Mouse (Mus musculus) liver, postnatal 0 days (tissue): ENCODE measurements around the gene Ccdc57. TPM values are rescaled to one million over a fixed set of nuclear protein-coding genes. Genes with fewer than 3 reads are reported as not detected.
"Not testable (repeated sequence)": the region's sequence is repeated elsewhere in the genome, so short reads cannot be mapped to it uniquely, and the experiment has no call there.

Experiments used
- ATAC-seq: fragments of 200-750 bp; cut with Nextera tagmentation; 2 replicates; pipeline ENCODE4 v1.8.0; 2017; ENCODE audit warnings: mild to moderate bottlenecking, moderate library complexity
- DNase-seq: peaks from one replicate; pipeline ENCODE4 v3.0.0-alpha.2; 2016
- H3K27ac ChIP-seq: fragments of 300-500 bp; sonication (generic); 2 replicates; pipeline ENCODE4 v1.5.1; 2014; ENCODE audit warnings: antibody characterized with exemption, moderate library complexity, mild to moderate bottlenecking, low read depth
- H3K27me3 ChIP-seq: fragments of 300-500 bp; sonication (generic); 2 replicates; pipeline ENCODE4 v1.6.1; 2014; ENCODE audit warnings: low read length, control low read depth, mixed read lengths; ENCODE audit not compliant: insufficient read depth
- H3K36me3 ChIP-seq: fragments of 300-500 bp; sonication (generic); replicated peaks from 2 replicates; pipeline ENCODE4 v1.6.1; 2014; ENCODE audit warnings: mild to moderate bottlenecking, control low read depth, low read length, moderate library complexity, mixed read lengths; ENCODE audit not compliant: insufficient read depth
- H3K4me1 ChIP-seq: fragments of 300-500 bp; sonication (generic); 2 replicates; pipeline ENCODE4 v1.6.1; 2014; ENCODE audit warnings: antibody characterized with exemption, mild to moderate bottlenecking, control low read depth; ENCODE audit not compliant: insufficient read depth
- H3K4me2 ChIP-seq: fragments of 300-500 bp; sonication (generic); 2 replicates; pipeline ENCODE4 v1.6.1; 2014; ENCODE audit warnings: low read depth, mild to moderate bottlenecking, low read length, moderate library complexity, mixed read lengths
- H3K4me3 ChIP-seq: fragments of 300-500 bp; sonication (generic); 2 replicates; pipeline ENCODE4 v1.5.1; 2014; ENCODE audit warnings: low read depth, low read length
- H3K9ac ChIP-seq: fragments of 300-500 bp; sonication (generic); replicated peaks from 2 replicates; pipeline ENCODE4 v1.6.1; 2014; ENCODE audit warnings: mild to moderate bottlenecking, moderate library complexity
- H3K9me3 ChIP-seq: fragments of 300-500 bp; sonication (generic); 2 replicates; pipeline ENCODE4 v1.6.1; 2016; ENCODE audit warnings: mild to moderate bottlenecking, control low read depth, low read length, mixed read lengths
- CTCF ChIP-seq: sonication (generic); IDR thresholded peaks from 2 replicates; pipeline ENCODE4 v1.5.1; 2016; ENCODE audit warnings: antibody characterized with exemption, low read depth
- EP300 ChIP-seq: IDR thresholded peaks from 2 replicates; pipeline ENCODE4 v1.6.1; 2016; ENCODE audit warnings: antibody characterized with exemption, low read depth, mild to moderate bottlenecking
- WGBS: fragments of 180-500 bp; shearing (Covaris S2); extraction: QIAGEN DNeasy Blood & Tissue Kit; methylation state at CpG from one replicate; pipeline ENCODE4 v1.1.7; 2014; ENCODE audit not compliant: insufficient replicate concordance; 5-methylcytosine and 5-hydroxymethylcytosine counted together
- polyA plus RNA-seq: library from polyadenylated mRNA; unstranded; fragments of >200 nt; fragmentation: Nextera tagmentation; extraction: Ambion mirVana; gene quantifications from 2 replicates; pipeline ENCODE4 v1.2.1, GENCODE M21; 2015

Ccdc57 gene
- polyA plus RNA-seq, 1 experiment from 2014 or later = 1.4 TPM

GRCm38 (mm10) chr11:120873206-120873605, 59.5 kb downstream of the Ccdc57 start:
- Histone ChIP-seq H3K9ac (no peak overlapping the region), H3K4me2 (no peak overlapping the region), H3K9me3 (no peaks in the 10 kb centered on the region), H3K36me3 (no peaks in the 10 kb centered on the region), H3K27me3 (no peaks in the 10 kb centered on the region), H3K4me3 (no peak overlapping the region), H3K27ac (no peak overlapping the region), H3K4me1 (peaks cover 9% of the 10 kb centered on the region; the same call in 1 of the 2 replicates)
- ATAC-seq = no peak
- no peak for DNase-seq
- no peak for TF ChIP-seq CTCF
- TF ChIP-seq EP300 = no peak
- WGBS = 79% methylated on average over 6 of the region's 6 CpGs

DNA sequence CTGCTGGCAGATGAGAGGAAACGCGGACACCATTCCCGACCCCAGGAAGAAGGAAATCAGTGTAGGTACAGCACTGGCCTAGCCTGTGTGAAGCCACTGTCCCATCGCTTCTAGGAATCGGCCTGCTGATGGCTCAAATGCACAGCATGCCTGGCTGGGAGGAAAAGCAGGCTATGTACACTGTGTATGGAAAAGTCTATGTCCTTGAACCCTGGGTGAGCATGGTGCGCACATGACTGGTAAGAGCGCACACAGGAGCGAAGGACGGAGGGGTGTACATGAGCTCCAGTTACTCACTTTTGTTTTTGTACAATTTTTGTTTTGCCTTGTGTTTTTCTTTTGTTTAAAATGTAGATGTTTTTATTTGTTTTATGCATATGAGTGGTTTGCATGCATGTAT, 61.2 kb downstream of the Ccdc57 start:
- no peak overlapping the region for H3K9ac ChIP-seq
- no peaks in the 10 kb centered on the region; the same call in 1 of the 2 replicates for H3K36me3 ChIP-seq
- no peaks in the 10 kb centered on the region for H3K9me3 ChIP-seq
- no peak for TF ChIP-seq CTCF
- TF ChIP-seq EP300 = no peak
- H3K4me1 ChIP-seq = peaks cover 9% of the 10 kb centered on the region; the same call in 1 of the 2 replicates
- H3K4me2 ChIP-seq = no peak overlapping the region
- no peaks in the 10 kb centered on the region for H3K27me3 ChIP-seq
- no peak overlapping the region for H3K4me3 ChIP-seq
- H3K27ac ChIP-seq = no peak overlapping the region
- WGBS = 75% methylated on average over 9 of the region's 9 CpGs
- peak; percentile 55; the same call in 1 of the 2 replicates for ATAC-seq
- no peak for DNase-seq

DNA sequence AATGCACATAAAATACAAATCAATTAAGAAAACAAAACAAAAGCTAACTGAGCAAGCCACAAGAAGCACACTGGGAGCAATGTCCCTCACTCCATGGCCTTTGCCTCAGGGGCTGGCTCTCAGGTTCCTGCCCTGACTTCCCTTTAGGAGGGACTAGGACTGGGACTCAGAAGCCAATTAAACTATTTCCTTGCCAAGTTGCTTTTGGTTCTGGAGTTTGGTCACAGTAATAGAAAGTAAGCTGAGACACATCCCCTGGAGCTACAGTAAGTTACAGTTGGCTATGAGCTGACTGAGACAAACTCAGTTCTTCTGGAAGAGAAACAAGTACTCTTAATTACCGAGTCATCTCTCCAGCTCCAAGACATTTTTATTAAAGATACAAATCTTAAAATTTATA, 66.9 kb downstream of the Ccdc57 start:
- WGBS = 86% methylated on average over 1 of the region's 1 CpGs
- no peak overlapping the region for H3K27ac ChIP-seq

DNA sequence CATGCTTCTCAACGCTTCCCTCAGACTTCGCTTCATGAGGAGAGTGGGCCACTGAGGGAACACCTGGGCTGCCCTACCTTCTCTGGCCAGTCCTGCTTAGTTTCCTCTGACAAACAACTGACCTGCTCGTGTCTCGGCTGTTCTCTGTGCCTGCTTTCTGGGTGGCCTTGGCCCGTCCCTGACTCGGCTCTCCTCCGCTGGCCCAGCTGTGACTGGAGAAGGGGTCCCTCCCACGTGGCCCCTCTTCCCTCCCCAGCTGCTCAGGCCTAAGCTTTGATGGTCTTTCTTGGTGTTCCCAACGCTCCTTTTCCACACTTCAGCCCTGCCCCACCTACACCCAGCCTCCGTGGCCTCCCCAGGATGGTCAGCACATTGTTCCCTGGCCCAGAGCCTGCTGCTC, 69.9 kb downstream of the Ccdc57 start:
- Histone ChIP-seq H3K36me3 (peaks cover 11% of the 10 kb centered on the region; the same call in 1 of the 2 replicates), H3K27me3 (no peaks in the 10 kb centered on the region), H3K27ac (no peak overlapping the region), H3K4me3 (no peak overlapping the region), H3K9ac (no peak overlapping the region), H3K9me3 (no peaks in the 10 kb centered on the region), H3K4me2 (no peak overlapping the region), H3K4me1 (no peaks in the 10 kb centered on the region)
- no peak for TF ChIP-seq EP300
- no peak for TF ChIP-seq CTCF
- DNase-seq = no peak
- no peak for ATAC-seq
- WGBS = 77% methylated on average over 10 of the region's 10 CpGs

More for the DNA sequence above, 66.9 kb downstream of the Ccdc57 start:
- DNase-seq (no peak), ATAC-seq (no peak)
- no peaks in the 10 kb centered on the region for H3K4me1 ChIP-seq
- H3K4me3 ChIP-seq = no peak overlapping the region
- no peaks in the 10 kb centered on the region for H3K9me3 ChIP-seq
- H3K4me2 ChIP-seq = no peak overlapping the region
- TF ChIP-seq EP300 (no peak), CTCF (no peak)
- no peak overlapping the region for H3K9ac ChIP-seq
- H3K36me3 ChIP-seq = peaks cover 2% of the 10 kb centered on the region; the same call in 1 of the 2 replicates
- no peaks in the 10 kb centered on the region for H3K27me3 ChIP-seq

GRCm38 (mm10) chr11:120855938-120856337, 76.7 kb downstream of the Ccdc57 start:
- WGBS = 87% methylated on average over 3 of the region's 3 CpGs
- H3K4me2 ChIP-seq, DNase-seq, H3K9ac ChIP-seq, H3K27me3 ChIP-seq, H3K27ac ChIP-seq, H3K9me3 ChIP-seq, H3K4me3 ChIP-seq: not testable (repeated sequence)
- peak; percentile 14; the same call in 1 of the 2 replicates for ATAC-seq
- Histone ChIP-seq H3K36me3 (peaks cover 10% of the 10 kb centered on the region; the same call in 1 of the 2 replicates), H3K4me1 (peaks cover 22% of the 10 kb centered on the region)

- H3K4me2 ChIP-seq = no peak overlapping the region
- TF ChIP-seq CTCF (no peak), EP300 (no peak)
- H3K4me1 ChIP-seq = peaks cover 29% of the 10 kb centered on the region
- no peaks in the 10 kb centered on the region for H3K9me3 ChIP-seq
- DNase-seq (no peak), ATAC-seq (no peak)
- H3K9ac ChIP-seq = no peak overlapping the region
- no peak overlapping the region for H3K27ac ChIP-seq
- H3K27me3 ChIP-seq = no peaks in the 10 kb centered on the region
- 87% methylated on average over 4 of the region's 4 CpGs for WGBS
- peaks cover 4% of the 10 kb centered on the region; the same call in 1 of the 2 replicates for H3K36me3 ChIP-seq
- no peak overlapping the region for H3K4me3 ChIP-seq
These were observed 78.9 kb downstream of the Ccdc57 start for GRCm38 (mm10) chr11:120853788-120854187.

- no peaks in the 10 kb centered on the region for H3K27me3 ChIP-seq
- H3K9ac ChIP-seq = no peak overlapping the region
- no peak overlapping the region for H3K27ac ChIP-seq
- no peaks in the 10 kb centered on the region for H3K36me3 ChIP-seq
- 95% methylated on average over 4 of the region's 4 CpGs for WGBS
- H3K4me1 ChIP-seq = peaks cover 29% of the 10 kb centered on the region
- H3K4me2 ChIP-seq = no peak overlapping the region
- ATAC-seq = no peak
- H3K4me3 ChIP-seq = no peak overlapping the region
- DNase-seq = no peak
- H3K9me3 ChIP-seq = no peaks in the 10 kb centered on the region
- TF ChIP-seq EP300 (no peak), CTCF (no peak)
These were observed 79.5 kb downstream of the Ccdc57 start for GRCm38 (mm10) chr11:120853158-120853557.
